Mouse (Mus musculus): Measurements from ENCODE around the gene Inhbb.

DNA sequence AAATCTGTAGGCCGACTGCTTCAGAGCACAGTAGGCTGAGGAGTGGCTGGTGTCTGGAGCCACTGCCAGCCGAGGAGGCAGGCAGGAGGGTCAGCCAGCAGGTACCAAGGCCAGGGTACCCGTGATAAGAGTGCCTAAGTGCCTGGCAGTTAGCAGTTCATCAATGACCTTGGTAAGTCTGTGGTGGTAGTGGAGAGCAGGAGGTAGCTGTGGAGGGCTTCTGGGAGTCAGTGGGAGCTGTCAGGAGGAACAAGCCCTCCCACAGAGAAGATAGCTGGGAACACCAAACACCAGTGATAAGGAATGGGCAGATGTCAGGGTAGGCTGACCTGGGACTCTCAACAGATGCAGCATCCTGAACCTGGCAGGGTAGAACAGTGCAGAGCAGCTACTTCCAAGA, 35.7 kb downstream of the Inhbb start:
- TF ChIP-seq CTCF (IDR thresholded peaks at IDR 0.05; ENCODE audit: borderline replicate concordance, extremely low read depth, insufficient read depth, insufficient read length) (no peak), POLR2A (IDR thresholded peaks at IDR 0.05; ENCODE audit: borderline replicate concordance, extremely low read depth, insufficient read depth, insufficient read length, poor library complexity, severe bottlenecking) (no peak)
